Mouse (Mus musculus): ENCODE measurements around the gene Gm4312. TPM values are rescaled to one million over a fixed set of nuclear protein-coding genes. Genes with fewer than 3 reads are reported as not detected.
"Not testable (repeated sequence)": the region's sequence is repeated elsewhere in the genome, so short reads cannot be mapped to it uniquely, and the experiment has no call there.

Gene Gm4312
- not detected for polyA plus RNA-seq (2021)

DNA sequence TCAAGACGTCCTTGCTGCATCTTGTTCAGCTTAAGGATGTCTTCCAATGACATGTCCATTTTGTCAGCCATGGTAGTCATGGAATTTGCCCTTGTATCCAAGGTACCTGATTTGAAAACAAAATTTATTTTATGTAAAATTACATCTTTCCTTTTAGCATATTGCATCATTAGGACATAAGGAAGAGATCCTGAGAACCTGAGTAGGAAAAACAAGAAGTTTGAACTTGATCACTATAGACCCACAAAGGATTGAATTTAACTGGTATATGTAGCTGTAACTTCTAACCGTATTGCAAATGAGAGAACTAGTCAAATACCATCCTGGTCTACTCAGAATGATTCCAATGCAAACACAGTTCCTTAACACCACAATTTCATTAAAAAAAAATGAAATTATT lies at the start of gene Gm4312:
Gene Gm4312 (minus strand): TSS at position 101 of the 400 bp plus-strand sequence.
- DNase-seq (ENCODE audit: low read depth, low spot score); ATAC-seq; in situ Hi-C loops (cut with MboI; ENCODE audit: low pct_unique_long_range_greater_than_20kb); H3K27me3 ChIP-seq; POLR2A ChIA-PET; CTCF ChIA-PET: not testable (repeated sequence)

DNA sequence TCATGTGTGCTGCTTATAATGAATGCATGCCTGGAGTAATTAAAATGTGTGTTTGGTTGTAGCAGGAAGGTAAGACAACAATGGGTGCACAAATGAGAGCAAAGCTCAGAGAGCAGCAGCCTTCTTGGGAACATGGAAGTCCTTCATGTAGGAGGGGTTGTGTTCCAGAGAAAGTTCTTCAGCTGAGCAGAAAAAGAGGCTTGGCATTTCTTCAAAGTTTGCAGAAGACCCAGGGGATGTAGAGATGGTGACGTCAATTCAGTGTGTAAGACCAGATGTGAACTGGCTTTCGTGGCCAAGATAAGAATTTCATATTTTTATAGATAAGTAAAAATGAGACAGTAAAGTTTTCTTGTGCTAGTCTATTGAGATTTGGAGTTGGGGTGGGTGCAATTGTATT lies 45.2 kb upstream of the Gm4312 start:
- peaks cover 11% of the 10 kb centered on the region for H3K27me3 ChIP-seq
- CTCF ChIA-PET, result no interaction called here
- no peak for DNase-seq (ENCODE audit: low read depth, low spot score)
- POLR2A ChIA-PET, result no interaction called here
- no peak for TF ChIP-seq CTCF (IDR thresholded peaks at IDR 0.05)
- in situ Hi-C loops (cut with MboI; ENCODE audit: low pct_unique_long_range_greater_than_20kb), result no loop called here
- no peak for ATAC-seq

DNA sequence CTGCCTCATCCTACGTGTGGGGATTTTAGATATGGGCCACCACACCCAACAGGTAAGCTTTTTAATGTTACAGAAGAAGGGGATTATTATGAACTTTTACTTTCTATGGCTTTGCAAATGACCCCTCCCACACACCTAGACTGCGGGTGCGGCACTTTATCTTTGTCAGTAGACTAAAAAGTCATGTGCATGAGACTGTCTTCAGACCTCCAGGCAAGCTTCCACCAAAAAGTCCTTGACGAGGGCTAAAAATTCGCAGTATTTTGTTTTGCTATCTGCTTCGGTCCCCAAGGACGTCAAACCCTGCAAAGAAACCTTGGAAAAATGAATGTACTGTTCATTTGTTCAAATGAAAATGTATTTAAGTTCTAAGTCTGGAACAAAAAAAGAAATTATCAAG lies 33.2 kb upstream of the Gm4312 start:
- in situ Hi-C loops (cut with MboI; ENCODE audit: low pct_unique_long_range_greater_than_20kb), result loop anchor here (25.0 kb wide), 1 partner anchor 103 kb away; no protein-coding TSS in a partner anchor
- DNase-seq (ENCODE audit: low read depth, low spot score), result no peak
- CTCF ChIA-PET, result interaction anchor here (2.2 kb wide), 1 partner anchor 10 kb away, joined by 5 read pairs; no protein-coding TSS in a partner anchor

DNA sequence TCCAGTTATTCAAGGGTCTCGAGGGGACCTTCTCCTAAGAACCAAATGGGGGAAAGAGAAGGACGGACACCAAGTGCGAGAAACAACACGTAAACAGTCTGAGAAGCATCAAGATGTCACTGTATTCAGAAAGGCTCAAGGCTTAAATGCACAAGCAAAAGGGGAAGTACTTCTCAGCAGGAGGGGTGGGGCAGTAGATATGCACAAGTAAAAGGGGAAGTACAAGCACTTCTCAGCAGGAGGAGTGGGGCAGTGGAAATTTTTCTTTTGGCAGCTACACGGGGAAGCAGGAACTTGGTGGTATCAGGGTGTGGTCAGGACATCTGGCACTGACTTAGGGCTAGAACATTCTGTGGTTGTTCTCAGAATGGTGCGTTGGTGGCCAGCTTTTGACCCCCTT lies 19.9 kb upstream of the Gm4312 start:
- in situ Hi-C loops (cut with MboI; ENCODE audit: low pct_unique_long_range_greater_than_20kb), result loop anchor here (25.0 kb wide), 1 partner anchor 90 kb away; no protein-coding TSS in a partner anchor
- H3K27me3 ChIP-seq; DNase-seq (ENCODE audit: low read depth, low spot score); ATAC-seq; CTCF ChIA-PET: not testable (repeated sequence)
- POLR2A ChIA-PET, result interaction anchor here (0.7 kb wide), 1 partner anchor 827 kb away, joined by 6 read pairs; no protein-coding TSS in a partner anchor

More for the DNA sequence above, 33.2 kb upstream of the Gm4312 start:
- no peak for ATAC-seq
- no peak for TF ChIP-seq CTCF (IDR thresholded peaks at IDR 0.05)
- POLR2A ChIA-PET, result no interaction called here
- H3K27me3 ChIP-seq, result peaks cover 8% of the 10 kb centered on the region

DNA sequence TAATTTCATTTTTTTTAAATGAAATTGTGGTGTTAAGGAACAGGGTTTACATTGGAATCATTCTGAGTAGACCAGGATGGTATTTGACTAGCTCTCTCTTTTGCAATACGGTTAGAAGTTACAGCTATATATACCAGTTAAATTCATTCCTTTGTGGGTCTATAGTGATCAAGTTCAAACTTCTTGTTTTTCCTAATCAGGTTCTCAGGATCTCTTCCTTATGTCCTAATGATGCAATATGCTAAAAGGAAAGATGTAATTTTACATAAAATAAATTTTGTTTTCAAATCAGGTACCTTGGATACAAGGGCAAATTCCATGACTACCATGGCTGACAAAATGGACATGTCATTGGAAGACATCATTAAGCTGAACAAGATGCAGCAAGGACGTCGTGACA lies 21.3 kb downstream of the Gm4312 start, which contains the start of gene Gm4307:
Gene Gm4307 (plus strand): TSS at position 301 of the 400 bp plus-strand sequence.
- DNase-seq (ENCODE audit: low read depth, low spot score); ATAC-seq; CTCF ChIA-PET; H3K27me3 ChIP-seq; in situ Hi-C loops (cut with MboI; ENCODE audit: low pct_unique_long_range_greater_than_20kb); POLR2A ChIA-PET: not testable (repeated sequence)

DNA sequence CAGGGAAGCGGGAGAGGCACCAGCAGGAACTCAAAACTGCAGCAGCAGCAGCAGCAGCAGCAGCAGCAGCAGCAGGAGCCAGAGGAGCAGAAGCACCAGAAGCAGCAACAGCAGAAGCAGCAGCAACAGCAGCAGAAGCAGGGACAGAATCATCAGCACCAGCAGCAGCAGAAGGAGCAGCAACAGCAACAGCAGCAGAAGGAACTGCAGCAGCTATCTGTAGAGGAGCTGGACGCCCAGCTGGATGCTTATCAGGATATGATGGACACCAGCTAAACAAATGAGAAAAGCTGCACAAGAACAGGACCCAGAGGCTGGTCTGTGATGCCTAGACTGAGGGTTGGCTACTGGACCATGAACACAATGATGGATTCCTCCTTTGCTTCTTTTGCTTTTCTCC lies 25.5 kb downstream of the Gm4312 start:
- in situ Hi-C loops (cut with MboI; ENCODE audit: low pct_unique_long_range_greater_than_20kb); CTCF ChIA-PET; POLR2A ChIA-PET: not testable (repeated sequence)

DNA sequence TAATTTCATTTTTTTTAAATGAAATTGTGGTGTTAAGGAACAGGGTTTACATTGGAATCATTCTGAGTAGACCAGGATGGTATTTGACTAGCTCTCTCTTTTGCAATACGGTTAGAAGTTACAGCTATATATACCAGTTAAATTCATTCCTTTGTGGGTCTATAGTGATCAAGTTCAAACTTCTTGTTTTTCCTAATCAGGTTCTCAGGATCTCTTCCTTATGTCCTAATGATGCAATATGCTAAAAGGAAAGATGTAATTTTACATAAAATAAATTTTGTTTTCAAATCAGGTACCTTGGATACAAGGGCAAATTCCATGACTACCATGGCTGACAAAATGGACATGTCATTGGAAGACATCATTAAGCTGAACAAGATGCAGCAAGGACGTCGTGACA lies 31.6 kb downstream of the Gm4312 start, which contains the start of gene Gm4305:
Gene Gm4305 (plus strand): TSS at position 301 of the 400 bp plus-strand sequence.
- DNase-seq (ENCODE audit: low read depth, low spot score); ATAC-seq; CTCF ChIA-PET; in situ Hi-C loops (cut with MboI; ENCODE audit: low pct_unique_long_range_greater_than_20kb); H3K27me3 ChIP-seq; POLR2A ChIA-PET: not testable (repeated sequence)

More for the DNA sequence above, 25.5 kb downstream of the Gm4312 start:
- not testable (repeated sequence) for ATAC-seq; DNase-seq (ENCODE audit: low read depth, low spot score); H3K27me3 ChIP-seq

DNA sequence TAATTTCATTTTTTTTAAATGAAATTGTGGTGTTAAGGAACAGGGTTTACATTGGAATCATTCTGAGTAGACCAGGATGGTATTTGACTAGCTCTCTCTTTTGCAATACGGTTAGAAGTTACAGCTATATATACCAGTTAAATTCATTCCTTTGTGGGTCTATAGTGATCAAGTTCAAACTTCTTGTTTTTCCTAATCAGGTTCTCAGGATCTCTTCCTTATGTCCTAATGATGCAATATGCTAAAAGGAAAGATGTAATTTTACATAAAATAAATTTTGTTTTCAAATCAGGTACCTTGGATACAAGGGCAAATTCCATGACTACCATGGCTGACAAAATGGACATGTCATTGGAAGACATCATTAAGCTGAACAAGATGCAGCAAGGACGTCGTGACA lies 36.7 kb downstream of the Gm4312 start, which contains the start of gene Gm4303:
Gene Gm4303 (plus strand): TSS at position 301 of the 400 bp plus-strand sequence.
- CTCF ChIA-PET; ATAC-seq; POLR2A ChIA-PET; in situ Hi-C loops (cut with MboI; ENCODE audit: low pct_unique_long_range_greater_than_20kb); H3K27me3 ChIP-seq; DNase-seq (ENCODE audit: low read depth, low spot score): not testable (repeated sequence)

DNA sequence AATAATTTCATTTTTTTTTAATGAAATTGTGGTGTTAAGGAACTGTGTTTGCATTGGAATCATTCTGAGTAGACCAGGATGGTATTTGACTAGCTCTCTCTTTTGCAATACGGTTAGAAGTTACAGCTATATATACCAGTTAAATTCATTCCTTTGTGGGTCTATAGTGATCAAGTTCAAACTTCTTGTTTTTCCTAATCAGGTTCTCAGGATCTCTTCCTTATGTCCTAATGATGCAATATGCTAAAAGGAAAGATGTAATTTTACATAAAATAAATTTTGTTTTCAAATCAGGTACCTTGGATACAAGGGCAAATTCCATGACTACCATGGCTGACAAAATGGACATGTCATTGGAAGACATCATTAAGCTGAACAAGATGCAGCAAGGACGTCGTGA lies 41.8 kb downstream of the Gm4312 start, which contains the start of gene Gm4302:
Gene Gm4302 (plus strand): TSS at position 301 of the 400 bp plus-strand sequence.
- POLR2A ChIA-PET; ATAC-seq; DNase-seq (ENCODE audit: low read depth, low spot score); H3K27me3 ChIP-seq; CTCF ChIA-PET; in situ Hi-C loops (cut with MboI; ENCODE audit: low pct_unique_long_range_greater_than_20kb): not testable (repeated sequence)

DNA sequence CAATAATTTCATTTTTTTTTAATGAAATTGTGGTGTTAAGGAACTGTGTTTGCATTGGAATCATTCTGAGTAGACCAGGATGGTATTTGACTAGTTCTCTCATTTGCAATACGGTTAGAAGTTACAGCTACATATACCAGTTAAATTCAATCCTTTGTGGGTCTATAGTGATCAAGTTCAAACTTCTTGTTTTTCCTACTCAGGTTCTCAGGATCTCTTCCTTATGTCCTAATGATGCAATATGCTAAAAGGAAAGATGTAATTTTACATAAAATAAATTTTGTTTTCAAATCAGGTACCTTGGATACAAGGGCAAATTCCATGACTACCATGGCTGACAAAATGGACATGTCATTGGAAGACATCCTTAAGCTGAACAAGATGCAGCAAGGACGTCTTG lies 47.0 kb downstream of the Gm4312 start, which contains the start of gene Gm4301:
Gene Gm4301 (plus strand): TSS at position 301 of the 400 bp plus-strand sequence.
- in situ Hi-C loops (cut with MboI; ENCODE audit: low pct_unique_long_range_greater_than_20kb); CTCF ChIA-PET; POLR2A ChIA-PET; DNase-seq (ENCODE audit: low read depth, low spot score); H3K27me3 ChIP-seq; ATAC-seq: not testable (repeated sequence)

Other genes with a start within 250 kb of the Gm4312 start
- gene Gm4301, start 46.9 kb downstream of the Gm4312 start, polyA plus RNA-seq (2021), result not detected
- 0.12 TPM for gene Gm4302, start 41.7 kb downstream of the Gm4312 start, polyA plus RNA-seq (2021)
- gene Gm4303, start 36.6 kb downstream of the Gm4312 start, polyA plus RNA-seq (2021), result not detected
- gene Gm4305, start 31.5 kb downstream of the Gm4312 start, polyA plus RNA-seq (2021), result not detected
- not detected for gene Gm4307, start 21.2 kb downstream of the Gm4312 start, polyA plus RNA-seq (2021)
- gene Tmtc3, start 104.8 kb upstream of the Gm4312 start, polyA plus RNA-seq (2021), result 26.0 TPM
- 12.4 TPM for gene Cep290, start 105.0 kb upstream of the Gm4312 start, polyA plus RNA-seq (2021)
- 19.7 TPM for gene 4930430F08Rik, start 207.9 kb upstream of the Gm4312 start, polyA plus RNA-seq (2021)
- not detected for gene 1700017N19Rik, start 207.9 kb upstream of the Gm4312 start, polyA plus RNA-seq (2021)